Mouse (Mus musculus) CH12.LX (cell line): ENCODE data around the gene P2ry14. TPM values are rescaled to one million over a fixed set of nuclear protein-coding genes. Genes with fewer than 3 reads are reported as not detected.

ENCODE experiments used
- DNase-seq: peaks from one replicate; pipeline ENCODE4 v3.0.0-alpha.2; 2013; ENCODE audit errors: extremely low read depth
- H3K27ac ChIP-seq: 2 replicates; pipeline ENCODE4 v1.5.1; 2012; ENCODE audit warnings: low read depth, mild to moderate bottlenecking, control low read depth, moderate library complexity; ENCODE audit not compliant: insufficient read depth
- H3K27me3 ChIP-seq: replicated peaks from 2 replicates; pipeline ENCODE3; 2012; ENCODE audit warnings: inconsistent platforms
- H3K36me3 ChIP-seq, 2 experiments: replicated peaks in 1 of 2; 2 replicates each; pipeline versions ENCODE3 to v1.6.1; 2012; ENCODE audit warnings: inconsistent platforms in 1 of 2, low read length in 1 of 2, mild to moderate bottlenecking in 1 of 2, mixed read lengths in 1 of 2, moderate library complexity in 1 of 2; ENCODE audit not compliant: control insufficient read depth in 1 of 2, insufficient read depth in 1 of 2
- H3K4me1 ChIP-seq, 2 experiments: 2 replicates each; pipeline ENCODE4 v1.6.1; 2012; ENCODE audit warnings: inconsistent platforms in 1 of 2, moderate library complexity in 1 of 2; ENCODE audit not compliant: insufficient read depth in 2 of 2, control insufficient read depth in 1 of 2
- H3K4me2 ChIP-seq: 2 replicates; pipeline ENCODE4 v1.6.1; 2012; ENCODE audit warnings: low read depth, mild to moderate bottlenecking, control low read depth; ENCODE audit not compliant: poor library complexity, insufficient read depth, severe bottlenecking
- H3K4me3 ChIP-seq, 3 experiments: fragments of 150-350 bp in 1 of 3; sonication (generic) in 1 of 3; replicated peaks in 1 of 3; 2 replicates each; pipeline versions ENCODE3 to v1.5.1; 2011 to 2012; ENCODE audit warnings: low read depth in 2 of 3, low read length in 2 of 3, mild to moderate bottlenecking in 2 of 3, moderate library complexity in 2 of 3, control low read depth in 1 of 3, improper control_type of control experiment in 1 of 3, inconsistent platforms in 1 of 3, mixed read lengths in 1 of 3; ENCODE audit not compliant: poor library complexity in 1 of 3
- H3K79me2 ChIP-seq: replicated peaks from 2 replicates; pipeline ENCODE4 v1.6.1; 2012; ENCODE audit warnings: mild to moderate bottlenecking, moderate library complexity; ENCODE audit not compliant: control insufficient read depth, poor library complexity, insufficient read depth, severe bottlenecking; ENCODE audit errors: extremely low read depth
- H3K9ac ChIP-seq: 2 replicates; pipeline ENCODE4 v1.6.1; 2012; ENCODE audit warnings: low read depth, mild to moderate bottlenecking, control low read depth, moderate library complexity; ENCODE audit not compliant: insufficient read depth
- H3K9me3 ChIP-seq: replicated peaks from 2 replicates; pipeline ENCODE3; 2012; ENCODE audit warnings: low read length, inconsistent platforms, mixed read lengths
- BHLHE40 ChIP-seq: IDR thresholded peaks from 2 replicates; pipeline ENCODE4 v1.6.1; 2011; ENCODE audit warnings: mild to moderate bottlenecking, low read depth, low read length, improper control_type of control experiment
- CHD1 ChIP-seq: IDR thresholded peaks from 2 replicates; pipeline ENCODE4 v1.6.1; 2012; ENCODE audit warnings: low read depth, low read length, improper control_type of control experiment, inconsistent platforms
- CHD2 ChIP-seq: IDR thresholded peaks from 2 replicates; pipeline ENCODE4 v1.6.1; 2011; ENCODE audit warnings: low read length, improper control_type of control experiment
- CTCF ChIP-seq, 2 experiments: IDR thresholded peaks in 1 of 2; conservative IDR thresholded peaks in 1 of 2; 2 replicates each; pipeline ENCODE4 v1.5.1; 2011 to 2012; ENCODE audit warnings: low read depth in 2 of 2, low read length in 2 of 2, improper control_type of control experiment in 1 of 2, inconsistent platforms in 1 of 2, mild to moderate bottlenecking in 1 of 2, moderate library complexity in 1 of 2
- E2F4 ChIP-seq: IDR thresholded peaks from 2 replicates; pipeline ENCODE4 v1.6.1; 2011; ENCODE audit warnings: low read depth, low read length, improper control_type of control experiment; ENCODE audit not compliant: insufficient replicate concordance
- EP300 ChIP-seq: IDR thresholded peaks from 2 replicates; pipeline ENCODE4 v1.6.1; 2011; ENCODE audit warnings: low read length, improper control_type of control experiment
- ETS1 ChIP-seq: conservative IDR thresholded peaks from 2 replicates; pipeline ENCODE4 v1.6.1; 2012; ENCODE audit warnings: low read depth, mild to moderate bottlenecking, inconsistent platforms, low read length, improper control_type of control experiment, moderate library complexity
- HCFC1 ChIP-seq: IDR thresholded peaks from 2 replicates; pipeline ENCODE4 v1.6.1; 2012; ENCODE audit warnings: low read depth, mild to moderate bottlenecking, inconsistent platforms, low read length, improper control_type of control experiment
- IRF4 ChIP-seq: IDR thresholded peaks from 2 replicates; pipeline ENCODE4 v1.6.1; 2014; ENCODE audit warnings: low read depth, mild to moderate bottlenecking, inconsistent platforms, low read length, improper control_type of control experiment
- KAT2A ChIP-seq: IDR thresholded peaks from 2 replicates; pipeline ENCODE4 v1.6.1; 2012; ENCODE audit warnings: low read length, improper control_type of control experiment, inconsistent platforms; ENCODE audit not compliant: insufficient replicate concordance
- MAFK ChIP-seq: IDR thresholded peaks from 2 replicates; pipeline ENCODE4 v1.6.1; 2011; ENCODE audit warnings: low read length, improper control_type of control experiment; ENCODE audit not compliant: insufficient replicate concordance
- POLR2AphosphoS2 ChIP-seq: IDR thresholded peaks from 2 replicates; pipeline ENCODE4 v1.6.1; 2011; ENCODE audit warnings: low read depth, low read length, improper control_type of control experiment
- RCOR1 ChIP-seq: conservative IDR thresholded peaks from 2 replicates; pipeline ENCODE4 v1.6.1; 2012; ENCODE audit warnings: low read depth, mild to moderate bottlenecking, inconsistent platforms, low read length, improper control_type of control experiment
- SMC3 ChIP-seq: IDR thresholded peaks from 2 replicates; pipeline ENCODE4 v1.6.1; 2011; ENCODE audit warnings: low read depth, low read length, improper control_type of control experiment
- TCF12 ChIP-seq: IDR thresholded peaks from 2 replicates; pipeline ENCODE4 v1.6.1; 2014; ENCODE audit warnings: low read depth, mild to moderate bottlenecking, inconsistent platforms, low read length, improper control_type of control experiment
- UBTF ChIP-seq: IDR thresholded peaks from 2 replicates; pipeline ENCODE4 v1.6.1; 2012; ENCODE audit warnings: low read depth, mild to moderate bottlenecking, inconsistent platforms, low read length, improper control_type of control experiment, moderate library complexity
- ZKSCAN1 ChIP-seq: IDR thresholded peaks from 2 replicates; pipeline ENCODE4 v1.6.1; 2012; ENCODE audit warnings: low read depth, inconsistent platforms, low read length, improper control_type of control experiment, borderline replicate concordance
- ZMIZ1 ChIP-seq: IDR thresholded peaks from 2 replicates; pipeline ENCODE4 v1.6.1; 2012; ENCODE audit warnings: low read depth, mild to moderate bottlenecking, inconsistent platforms, low read length, improper control_type of control experiment
- ZNF384 ChIP-seq: IDR thresholded peaks from 2 replicates; pipeline ENCODE4 v1.6.1; 2012; ENCODE audit warnings: low read depth, low read length, improper control_type of control experiment, inconsistent platforms
- dilution Hi-C: fragments of 300-500 bp; cut with MboI; formaldehyde crosslinking; loops from 2 replicates; pipeline ENCODE4 v1.14.3; 2020; ENCODE audit warnings: low sequenced_read_pairs; ENCODE audit not compliant: extremely low pct_unique_long_range_greater_than_20kb, extremely low pct_ligation_motif_present
- in situ Hi-C: fragments of 300-500 bp; cut with MboI; formaldehyde crosslinking; loops from 3 replicates; pipeline ENCODE4 v1.14.3; 2019; ENCODE audit warnings: low sequenced_read_pairs, low pct_ligation_motif_present, low pct_unique_long_range_greater_than_20kb, mixed read lengths
- polyA plus RNA-seq: library from polyadenylated mRNA; unstranded; fragments of >175 nt; gene quantifications from 2 replicates; pipeline ENCODE4 v1.2.1, GENCODE M21; 2012; ENCODE audit warnings: low read depth; ENCODE audit not compliant: insufficient read length
- total RNA-seq, 2 experiments: library from RNA; depleted of rRNA; stranded (reverse); fragments of 300-350 nt in 1 of 2; fragments of >200 nt in 1 of 2; gene quantifications; 2 replicates each; pipeline ENCODE4 v1.2.3; 2012 to 2014

Gene P2ry14
- total and polyA plus RNA-seq, 3 experiments = 0.20 to 0.34 (median 0.24) TPM

DNA sequence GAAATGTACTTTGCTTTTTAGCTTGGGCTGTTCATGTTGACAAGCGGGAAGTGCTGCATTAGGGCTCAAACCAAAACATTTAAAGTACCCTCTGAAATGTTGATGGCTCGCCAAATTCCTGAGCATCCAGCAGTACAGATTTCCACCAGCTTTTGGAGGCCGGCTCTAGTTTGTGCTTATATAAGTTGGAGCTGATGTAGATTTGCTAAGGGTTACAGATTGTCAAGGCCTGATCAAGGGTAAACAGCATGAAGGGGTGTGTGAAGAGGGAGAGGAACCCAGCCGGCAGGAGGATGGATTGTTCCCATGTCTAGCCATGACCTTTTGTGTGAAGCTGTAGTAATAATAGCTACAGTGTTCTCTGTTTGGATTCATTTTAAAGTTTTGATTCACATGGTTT, 22.3 kb downstream of the P2ry14 start:
- Histone ChIP-seq H3K36me3 (peaks cover 0 to 4% of the 10 kb centered on the region in 2 experiments), H3K9me3 (no peaks in the 10 kb centered on the region), H3K79me2 (no peaks in the 10 kb centered on the region), H3K4me1 (peaks cover 8 to 26% of the 10 kb centered on the region in 2 experiments), H3K4me3 (no peak overlapping the region), H3K4me2 (no peak overlapping the region), H3K27me3 (no peaks in the 10 kb centered on the region), H3K27ac (no peak overlapping the region), H3K9ac (no peak overlapping the region)
- TF ChIP-seq ZKSCAN1 (no peak), POLR2AphosphoS2 (no peak), CHD1 (no peak), TCF12 (no peak), KAT2A (no peak), HCFC1 (no peak)
- no peak for DNase-seq
- dilution Hi-C loops = no loop called here
- in situ Hi-C loops = no loop called here

DNA sequence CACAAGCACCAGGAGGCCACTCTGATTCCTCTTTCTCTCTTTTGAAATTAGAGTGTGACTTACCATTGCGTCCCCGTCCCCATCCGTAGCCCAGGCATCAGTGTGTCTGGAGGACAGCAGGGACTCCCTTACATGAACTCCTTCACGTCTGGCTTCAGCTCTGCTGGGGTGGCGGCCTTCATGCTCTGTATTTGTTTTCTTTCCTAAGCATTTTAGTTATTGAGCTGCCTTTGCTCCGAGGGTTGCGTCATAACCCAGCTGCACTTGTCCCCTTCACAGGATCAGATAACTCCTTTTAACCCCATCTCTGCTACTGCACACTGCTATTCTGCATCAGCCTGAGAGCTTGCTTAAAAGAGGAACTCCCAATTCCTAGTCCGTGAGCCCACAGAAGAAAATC, 23.0 kb downstream of the P2ry14 start:
- Histone ChIP-seq H3K4me1 (peaks cover 8 to 33% of the 10 kb centered on the region in 2 experiments), H3K27ac (no peak overlapping the region), H3K9me3 (no peaks in the 10 kb centered on the region)
- in situ Hi-C loops = no loop called here
- no peak for TF ChIP-seq CHD2
- 0 out of 2 replicates have a peak, but pooled peaks have one; percentile 40 for TF ChIP-seq UBTF
- TF ChIP-seq, all 38 proteins: peak for 1
- H3K4me3 ChIP-seq = peak overlapping the region in 2 of 3 experiments; percentile 6 to 12
- no peaks in the 10 kb centered on the region for H3K79me2 ChIP-seq
- H3K4me2 ChIP-seq = peak overlapping the region; percentile 48; the same call in 1 of the 2 replicates
- DNase-seq = no peak
- H3K36me3 ChIP-seq = peaks cover 0 to 4% of the 10 kb centered on the region in 2 experiments
- dilution Hi-C loops = no loop called here
- no peaks in the 10 kb centered on the region for H3K27me3 ChIP-seq
- no peak overlapping the region for H3K9ac ChIP-seq

DNA sequence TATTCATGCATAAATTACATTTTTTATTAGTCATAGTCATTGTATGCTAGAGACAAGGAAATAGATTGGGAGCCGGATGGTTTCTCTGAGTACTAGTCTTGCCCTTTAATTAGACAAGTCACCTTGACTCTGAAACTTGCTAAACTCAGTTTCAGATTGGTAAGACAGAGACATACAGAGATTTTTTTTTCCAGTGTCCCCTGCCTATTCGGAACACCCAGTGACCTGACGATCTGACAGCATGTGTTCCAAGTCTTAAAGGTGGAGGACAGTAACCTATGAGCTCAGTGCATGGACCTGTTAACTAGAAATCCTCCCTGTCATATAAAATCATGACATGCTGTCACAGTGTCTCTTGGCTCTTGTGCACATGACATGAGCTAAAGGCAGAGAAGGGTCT, 23.9 kb downstream of the P2ry14 start:
- dilution Hi-C loops = no loop called here
- H3K27me3 ChIP-seq = no peaks in the 10 kb centered on the region
- TF ChIP-seq IRF4 = peak; percentile 39; the same call in 1 of the 2 replicates
- TF ChIP-seq ETS1 = no peak
- no peak for TF ChIP-seq ZMIZ1
- no peak for TF ChIP-seq CTCF (conservative IDR thresholded peaks at IDR 0.05 in 1 of 2, IDR thresholded peaks at IDR 0.05 in 1 of 2; ENCODE audit: low read depth in 2 of 2, low read length in 2 of 2)
- no peak for TF ChIP-seq KAT2A
- TF ChIP-seq RCOR1 = 0 out of 2 replicates have a peak, but pooled peaks have one; percentile 27
- peak; percentile 17; the same call in 1 of the 2 replicates for TF ChIP-seq EP300
- no peak for TF ChIP-seq POLR2AphosphoS2
- TF ChIP-seq E2F4 = no peak
- no peak for TF ChIP-seq MAFK
- TF ChIP-seq SMC3 = no peak
- no peak for TF ChIP-seq BHLHE40
- peak; percentile 59 for TF ChIP-seq ZNF384
- TF ChIP-seq, all 38 proteins: peak for 4
- H3K9me3 ChIP-seq = no peaks in the 10 kb centered on the region
- H3K27ac ChIP-seq = no peak overlapping the region
- no peaks in the 10 kb centered on the region for H3K79me2 ChIP-seq
- H3K4me2 ChIP-seq = peak overlapping the region; percentile 69; the same call in 1 of the 2 replicates
- no peak overlapping the region for H3K9ac ChIP-seq
- H3K4me1 ChIP-seq = peaks cover 8 to 39% of the 10 kb centered on the region in 2 experiments
- H3K4me3 ChIP-seq = no peak overlapping the region
- peaks cover 0 to 7% of the 10 kb centered on the region in 2 experiments for H3K36me3 ChIP-seq
- in situ Hi-C loops = no loop called here
- no peak for DNase-seq
